In genomic region chr3:116615318-116616068, GRCm38 (mm10) we compare ENCODE assay signal across 21 mouse cellular contexts. TPM values are rescaled to one million over a fixed set of nuclear protein-coding genes. Genes with fewer than 3 reads are reported as not detected.
DNase-seq lines count a peak whose midpoint lies in the region; ATAC-seq and TF ChIP-seq lines count a peak whose summit lies in the region.
"Had no signal": no experiment of that assay in that cellular context is flagged by ENCODE, and none has a peak within 500 bp of the region (broad histone marks: within the 10 kb centered on the region; RNA-seq: fewer than 3 reads in every experiment).

No protein-coding gene starts in this region.

- TF ChIP-seq CTCF in cerebellum, adult 2 months (IDR thresholded peaks at IDR 0.05; ENCODE audit: borderline replicate concordance, insufficient read depth, low read depth, low read length), result no peak

- no peak for ATAC-seq in liver, embryonic 15.5 days (ENCODE audit: insufficient read depth)
- ATAC-seq in liver, embryonic 11.5 days (replicated peaks; ENCODE audit: low FRiP score), result no peak
- ATAC-seq in common myeloid progenitor, adult 5-6 weeks (replicated peaks; ENCODE audit: low read depth, poor library complexity, severe bottlenecking), result 0 out of 2 replicates have a peak, but pooled peaks have one; percentile 37
- peak; percentile 73 for ATAC-seq in megakaryocyte, adult 5-6 weeks (ENCODE audit: poor library complexity, severe bottlenecking)
- no peak for ATAC-seq in intestine, embryonic 16.5 days
- ATAC-seq: CD4-positive, CD25-positive, alpha-beta regulatory T cell, adult 4 months; forebrain, embryonic 13.5 days; forebrain, postnatal 0 days had no signal

- H3K9ac ChIP-seq in liver, embryonic 15.5 days, result no peak overlapping the region
- H3K9ac ChIP-seq in liver, embryonic 11.5 days (ENCODE audit: low read depth, low read length), result no peak overlapping the region
- no peak overlapping the region for H3K9ac ChIP-seq in intestine, embryonic 16.5 days (ENCODE audit: low read depth, low read length)
- H3K9ac ChIP-seq: embryonic facial prominence, embryonic 13.5 days; forebrain, embryonic 13.5 days; forebrain, postnatal 0 days; heart, embryonic 12.5 days; hindbrain, embryonic 14.5 days had no signal

- TF ChIP-seq POLR2A in cerebellum, adult 2 months (IDR thresholded peaks at IDR 0.05; ENCODE audit: borderline replicate concordance, insufficient read depth, low read length), result no peak

- H3K4me3 ChIP-seq in cerebellum, adult 2 months (replicated peaks; ENCODE audit: insufficient read depth, low read depth, low read length), result no peak overlapping the region
- no peak overlapping the region for H3K4me3 ChIP-seq in liver, embryonic 15.5 days (replicated peaks)
- no peak overlapping the region for H3K4me3 ChIP-seq in liver, embryonic 11.5 days (ENCODE audit: low read depth, low read length)
- no peak overlapping the region for H3K4me3 ChIP-seq in intestine, embryonic 16.5 days (ENCODE audit: low read length)
- H3K4me3 ChIP-seq: embryonic facial prominence, embryonic 13.5 days; forebrain, embryonic 13.5 days; heart, embryonic 12.5 days; hindbrain, embryonic 10.5 days had no signal

- peaks cover 75% of the 10 kb centered on the region for H3K36me3 ChIP-seq in liver, embryonic 15.5 days (replicated peaks)
- H3K36me3 ChIP-seq in liver, embryonic 11.5 days (ENCODE audit: control insufficient read depth, insufficient read depth, low read length), result peaks cover 19% of the 10 kb centered on the region; the same call in 1 of the 2 replicates
- no peaks in the 10 kb centered on the region; the same call in 1 of the 2 replicates for H3K36me3 ChIP-seq in intestine, embryonic 16.5 days (ENCODE audit: control insufficient read depth, insufficient read depth, low read length)

- H3K4me2 ChIP-seq in liver, embryonic 15.5 days, result no peak overlapping the region
- H3K4me2 ChIP-seq in liver, embryonic 11.5 days, result no peak overlapping the region
- no peak overlapping the region for H3K4me2 ChIP-seq in intestine, embryonic 16.5 days (ENCODE audit: low read depth, low read length)
- H3K4me2 ChIP-seq: embryonic facial prominence, embryonic 13.5 days; forebrain, embryonic 13.5 days; heart, embryonic 12.5 days; hindbrain, embryonic 14.5 days had no signal

- no peaks in the 10 kb centered on the region for H3K9me3 ChIP-seq in liver, embryonic 15.5 days (replicated peaks)
- H3K9me3 ChIP-seq in liver, embryonic 11.5 days (ENCODE audit: control insufficient read depth, low read length), result no peaks in the 10 kb centered on the region
- H3K9me3 ChIP-seq in intestine, embryonic 16.5 days (ENCODE audit: control insufficient read depth, low read length), result no peaks in the 10 kb centered on the region
- H3K9me3 ChIP-seq: embryonic facial prominence, embryonic 13.5 days; forebrain, embryonic 13.5 days; G1E; heart, embryonic 12.5 days; hindbrain, embryonic 10.5 days had no signal

- no peaks in the 10 kb centered on the region for H3K4me1 ChIP-seq in cerebellum, adult 2 months (ENCODE audit: control insufficient read depth, insufficient read depth, low read length)
- peaks cover 29% of the 10 kb centered on the region for H3K4me1 ChIP-seq in liver, embryonic 15.5 days (replicated peaks)
- H3K4me1 ChIP-seq in liver, embryonic 11.5 days (replicated peaks; ENCODE audit: control insufficient read depth, insufficient read depth, low read length), result no peaks in the 10 kb centered on the region
- H3K4me1 ChIP-seq in intestine, embryonic 16.5 days (ENCODE audit: control insufficient read depth, insufficient read depth, low read length), result no peaks in the 10 kb centered on the region
- H3K4me1 ChIP-seq: embryonic facial prominence, embryonic 13.5 days; forebrain, embryonic 13.5 days; heart, embryonic 12.5 days; hindbrain, embryonic 10.5 days had no signal

- WGBS in cerebellum, adult 2 months, result 92% methylated on average over 8 of the region's 8 CpGs
- WGBS in liver, embryonic 15.5 days (ENCODE audit: insufficient replicate concordance), result 63% methylated on average over 8 of the region's 8 CpGs
- 77% methylated on average over 8 of the region's 8 CpGs for WGBS in liver, embryonic 11.5 days
- WGBS in intestine, embryonic 16.5 days, result 85% methylated on average over 8 of the region's 8 CpGs

- no peak for DNase-seq in cerebellum, adult 2 months
- no peak for DNase-seq in cerebellum, postnatal 14 days
- no peak for DNase-seq in liver, embryonic 11.5 days (ENCODE audit: low spot score)
- no peak for DNase-seq in urinary bladder, postnatal 25 days (ENCODE audit: low spot score)
- DNase-seq: adrenal gland, postnatal 10 days; B cell, adult 2 months; cerebellum, adult 18-20 months; cerebellum, postnatal 10 days; forebrain, postnatal 0 days; gastrocnemius, postnatal 14 days had no signal

- H3K27me3 ChIP-seq in cerebellum, adult 2 months (ENCODE audit: control insufficient read depth, insufficient read depth, low read length), result no peaks in the 10 kb centered on the region
- H3K27me3 ChIP-seq in liver, embryonic 15.5 days, result no peaks in the 10 kb centered on the region
- no peaks in the 10 kb centered on the region for H3K27me3 ChIP-seq in liver, embryonic 11.5 days (replicated peaks; ENCODE audit: control insufficient read depth, insufficient read depth, low read length)
- H3K27me3 ChIP-seq in intestine, embryonic 16.5 days (replicated peaks; ENCODE audit: control insufficient read depth, insufficient read depth, low read length), result no peaks in the 10 kb centered on the region
- H3K27me3 ChIP-seq: embryonic facial prominence, embryonic 13.5 days; forebrain, embryonic 13.5 days; heart, embryonic 12.5 days had no signal

- peak overlapping the region; percentile 30; the same call in 1 of the 2 replicates for H3K27ac ChIP-seq in cerebellum, adult 2 months (ENCODE audit: insufficient read depth, low read length)
- 0 out of 2 replicates have a peak overlapping the region, but pooled peaks have one; percentile 10 for H3K27ac ChIP-seq in liver, embryonic 15.5 days (replicated peaks)
- no peak overlapping the region for H3K27ac ChIP-seq in liver, embryonic 11.5 days (ENCODE audit: low read depth, low read length)
- no peak overlapping the region for H3K27ac ChIP-seq in intestine, embryonic 16.5 days (ENCODE audit: low read length)
- H3K27ac ChIP-seq: embryonic facial prominence, embryonic 13.5 days; forebrain, embryonic 13.5 days; hindbrain, embryonic 10.5 days; hindbrain, embryonic 14.5 days had no signal

RNA-seq across cellular contexts. Expression of gene Trmt13, which starts 1.1 kb away (rescaled TPM):
- 20.6 and 22.9 TPM in 2 replicates for polyA plus RNA-seq in cerebellum, adult 2 months (2012; rRNA removed)
- 7.3 and 8.2 TPM in 2 replicates for polyA plus RNA-seq in liver, embryonic 15.5 days (2015; fragmentation: Nextera tagmentation; extraction: Ambion mirVana)
- polyA plus RNA-seq in liver, embryonic 11.5 days (2014; fragmentation: Nextera tagmentation; extraction: Ambion mirVana), result 23.4 and 26.3 TPM in 2 replicates
- total RNA-seq in common myeloid progenitor, adult 5-6 weeks (2017), result 47.6 and 51.1 TPM in 2 replicates
- 17.7 and 19.4 TPM in 2 replicates for total RNA-seq in megakaryocyte, adult 5-6 weeks (2015)
- total RNA-seq in megakaryocyte, adult 5-6 weeks (2017), result 22.1 and 27.0 TPM in 2 replicates
- 17.0 and 20.5 TPM in 2 replicates for polyA plus RNA-seq in intestine, embryonic 16.5 days (2015; fragmentation: Nextera tagmentation; extraction: Ambion mirVana)

RNA-seq across cellular contexts. Expression of gene Sass6, which starts 20.7 kb away (rescaled TPM):
- 8.6 and 9.7 TPM in 2 replicates for polyA plus RNA-seq in cerebellum, adult 2 months (2012; rRNA removed)
- 17.0 and 18.5 TPM in 2 replicates for polyA plus RNA-seq in liver, embryonic 15.5 days (2015; fragmentation: Nextera tagmentation; extraction: Ambion mirVana)
- polyA plus RNA-seq in liver, embryonic 11.5 days (2014; fragmentation: Nextera tagmentation; extraction: Ambion mirVana), result 30.4 and 32.4 TPM in 2 replicates
- 49.8 and 57.5 TPM in 2 replicates for total RNA-seq in common myeloid progenitor, adult 5-6 weeks (2017)
- total RNA-seq in megakaryocyte, adult 5-6 weeks (2015), result 33.6 and 36.1 TPM in 2 replicates
- 44.9 and 46.2 TPM in 2 replicates for total RNA-seq in megakaryocyte, adult 5-6 weeks (2017)
- 11.3 and 14.4 TPM in 2 replicates for polyA plus RNA-seq in intestine, embryonic 16.5 days (2015; fragmentation: Nextera tagmentation; extraction: Ambion mirVana)

RNA-seq across cellular contexts. Expression of gene Mfsd14a, which starts 47.0 kb away (rescaled TPM):
- polyA plus RNA-seq in cerebellum, adult 2 months (2012; rRNA removed), result 45.2 and 47.2 TPM in 2 replicates
- polyA plus RNA-seq in liver, embryonic 15.5 days (2015; fragmentation: Nextera tagmentation; extraction: Ambion mirVana), result 33.3 and 34.9 TPM in 2 replicates
- polyA plus RNA-seq in liver, embryonic 11.5 days (2014; fragmentation: Nextera tagmentation; extraction: Ambion mirVana), result 67.4 and 75.0 TPM in 2 replicates
- total RNA-seq in common myeloid progenitor, adult 5-6 weeks (2017), result 84.3 and 91.0 TPM in 2 replicates
- 82.7 and 88.5 TPM in 2 replicates for total RNA-seq in megakaryocyte, adult 5-6 weeks (2015)
- 91.5 and 95.8 TPM in 2 replicates for total RNA-seq in megakaryocyte, adult 5-6 weeks (2017)
- 81.3 TPM in 2 replicates for polyA plus RNA-seq in intestine, embryonic 16.5 days (2015; fragmentation: Nextera tagmentation; extraction: Ambion mirVana)

RNA-seq across cellular contexts. Expression of gene Lrrc39, which starts 52.7 kb away (rescaled TPM):
- 0.11 and 0.21 TPM in 2 replicates for polyA plus RNA-seq in cerebellum, adult 2 months (2012; rRNA removed)
- polyA plus RNA-seq in liver, embryonic 15.5 days (2015; fragmentation: Nextera tagmentation; extraction: Ambion mirVana), result 2.8 and 2.9 TPM in 2 replicates
- 2.1 and 2.8 TPM in 2 replicates for polyA plus RNA-seq in liver, embryonic 11.5 days (2014; fragmentation: Nextera tagmentation; extraction: Ambion mirVana)
- total RNA-seq in common myeloid progenitor, adult 5-6 weeks (2017), result 0.27 and 0.53 TPM in 2 replicates
- 0.14 TPM in 1 of 2 replicates, not detected in the other for total RNA-seq in megakaryocyte, adult 5-6 weeks (2015)
- total RNA-seq in megakaryocyte, adult 5-6 weeks (2017), result 0.04 and 0.40 TPM in 2 replicates
- polyA plus RNA-seq in intestine, embryonic 16.5 days (2015; fragmentation: Nextera tagmentation; extraction: Ambion mirVana), result 4.7 and 5.6 TPM in 2 replicates
- total RNA-seq: forebrain, postnatal 0 days had no signal
- polyA plus RNA-seq: G1E had no signal

Comparison
In these comparisons a context has a peak if more than half of its experiments do, and no peak if none do; other contexts are left out.
1. H3K27ac ChIP-seq: peak in cerebellum, adult 2 months (single experiment) and liver, embryonic 15.5 days (single experiment); none in liver, embryonic 11.5 days (single experiment) and intestine, embryonic 16.5 days (single experiment).
2. ATAC-seq: peak in common myeloid progenitor, adult 5-6 weeks (single experiment) and megakaryocyte, adult 5-6 weeks (single experiment); none in liver, embryonic 15.5 days (single experiment), liver, embryonic 11.5 days (single experiment) and intestine, embryonic 16.5 days (single experiment).